Mouse (Mus musculus): ENCODE measurements around the gene Rap1a.

DNA sequence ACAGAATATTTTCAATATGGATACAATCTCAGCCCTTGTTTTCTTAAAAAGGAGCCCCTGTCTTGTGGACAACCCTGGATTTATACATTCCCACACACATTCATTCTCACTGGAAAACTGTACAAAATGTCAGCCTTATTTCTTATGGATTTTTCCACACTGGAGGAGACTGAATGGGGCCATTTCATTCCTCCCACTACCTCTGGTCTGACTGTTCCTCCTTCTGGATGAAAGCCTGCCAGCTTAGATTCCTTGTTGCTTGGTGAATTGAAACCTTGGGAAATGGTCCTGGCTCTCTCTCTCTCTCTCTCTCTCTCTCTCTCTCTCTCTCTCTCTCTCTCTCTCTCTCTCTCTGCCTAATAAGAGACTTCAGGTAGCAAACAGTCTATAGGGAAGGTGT, 88.3 kb downstream of the Rap1a start:
- TF ChIP-seq CTCF (IDR thresholded peaks at IDR 0.05; ENCODE audit: borderline replicate concordance, control insufficient read depth, extremely low read depth, insufficient read depth, low read length, poor library complexity) (no peak), POLR2A (IDR thresholded peaks at IDR 0.05; ENCODE audit: control insufficient read depth, extremely low read depth, insufficient read depth, low read length, poor library complexity) (no peak)

Measured in thymus, adult 2 months (tissue).